Mouse (Mus musculus) C2C12 (cell line): Measurements from ENCODE around the gene Neurl1b. TPM values are rescaled to one million over a fixed set of nuclear protein-coding genes. Genes with fewer than 3 reads are reported as not detected.

Source experiments
- H3K27me3 ChIP-seq: one replicate; pipeline ENCODE4 v1.6.1; 2011; ENCODE audit not compliant: control insufficient read depth, insufficient read depth, insufficient read length
- H3K36me3 ChIP-seq: one replicate; pipeline ENCODE4 v1.6.1; 2011; ENCODE audit not compliant: control insufficient read depth, insufficient read depth
- H3K4me3 ChIP-seq: one replicate; pipeline ENCODE4 v1.5.1; 2011; ENCODE audit warnings: mild to moderate bottlenecking, control low read depth; ENCODE audit not compliant: poor library complexity, insufficient read depth, severe bottlenecking
- H3K79me2 ChIP-seq: one replicate; pipeline ENCODE4 v1.6.1; 2011; ENCODE audit not compliant: control insufficient read depth, insufficient read depth
- H3K79me3 ChIP-seq: one replicate; pipeline ENCODE4 v1.6.1; 2011; ENCODE audit warnings: low read depth, control low read depth
- H3ac ChIP-seq: one replicate; pipeline ENCODE3; 2011; ENCODE audit warnings: low read depth; ENCODE audit not compliant: control insufficient read depth, insufficient read length
- CEBPB ChIP-seq: IDR thresholded peaks from one replicate; pipeline ENCODE4 v1.6.1; 2011; ENCODE audit warnings: low read depth, mild to moderate bottlenecking, control low read depth, moderate library complexity
- CTCF ChIP-seq: IDR thresholded peaks from one replicate; pipeline ENCODE4 v1.5.1; 2011; ENCODE audit not compliant: control insufficient read depth, insufficient read depth, insufficient read length
- FOSL1 ChIP-seq: IDR thresholded peaks from one replicate; pipeline ENCODE4 v1.8.0; 2011; ENCODE audit warnings: mild to moderate bottlenecking, low read length; ENCODE audit not compliant: poor library complexity, insufficient read depth, severe bottlenecking
- MAX ChIP-seq: IDR thresholded peaks from one replicate; pipeline ENCODE4 v1.6.1; 2011; ENCODE audit warnings: mild to moderate bottlenecking, control low read depth
- MYOD1 ChIP-seq: IDR thresholded peaks from one replicate; pipeline ENCODE4 v1.6.1; 2011; ENCODE audit warnings: low read depth; ENCODE audit not compliant: control insufficient read depth, insufficient read length
- MYOG ChIP-seq: IDR thresholded peaks from one replicate; pipeline ENCODE4 v1.6.1; 2011; ENCODE audit not compliant: control insufficient read depth, insufficient read length; ENCODE audit errors: extremely low read depth
- USF1 ChIP-seq: IDR thresholded peaks from one replicate; pipeline ENCODE4 v1.6.1; 2011; ENCODE audit warnings: low read depth, mild to moderate bottlenecking, control low read depth, moderate library complexity
- polyA plus RNA-seq: library from polyadenylated mRNA; unstranded; fragments of >200 nt; fragmentation: generic; extraction: Trizol; gene quantifications from one replicate; pipeline ENCODE4 v1.2.1, GENCODE M21; 2012; ENCODE audit warnings: missing spikeins

Neurl1b gene
- polyA plus RNA-seq, 1 experiment: 0.22 TPM

DNA sequence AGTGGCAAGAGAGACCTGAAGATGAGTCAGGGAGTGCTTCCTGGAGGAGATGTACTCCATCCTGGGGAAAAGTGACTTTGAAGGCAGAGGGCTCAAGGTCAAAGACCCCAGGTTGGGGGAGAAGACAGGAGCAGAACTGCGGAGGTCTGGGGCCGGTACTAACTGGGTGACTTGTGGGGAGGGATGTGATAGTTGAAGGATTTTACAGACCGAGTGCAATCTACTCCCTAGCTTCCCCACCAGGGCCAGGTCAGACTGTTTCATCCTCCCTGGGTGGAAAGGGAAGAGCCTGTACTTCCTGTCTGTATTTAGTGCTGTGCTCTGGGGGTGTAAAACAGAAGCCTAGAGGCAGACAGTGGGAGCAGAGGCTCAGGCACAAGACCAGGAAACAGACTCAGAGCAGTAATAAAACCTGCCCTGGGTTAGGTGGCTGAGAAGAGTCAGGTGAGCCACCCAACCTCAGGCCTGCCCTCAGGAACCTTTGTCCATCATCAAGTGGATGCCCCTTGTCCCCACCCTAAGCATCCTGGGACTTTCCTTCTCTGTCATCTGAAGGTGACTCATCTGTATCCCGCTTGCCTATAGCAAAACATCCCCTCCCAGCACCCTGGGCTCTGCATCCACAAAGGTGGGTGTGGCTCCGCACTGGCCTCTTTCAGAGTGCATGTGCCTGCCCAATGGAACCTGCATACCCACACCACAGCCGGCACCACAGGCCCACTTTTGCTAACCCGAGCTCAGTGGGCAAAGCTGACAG is 6.0 kb downstream of the Neurl1b start:
- Histone ChIP-seq H3K79me2 (no peaks in the 10 kb centered on the region), H3K4me3 (no peak overlapping the region), H3K36me3 (no peaks in the 10 kb centered on the region), H3ac (no peak overlapping the region), H3K79me3 (no peaks in the 10 kb centered on the region), H3K27me3 (peaks cover 54% of the 10 kb centered on the region)
- TF ChIP-seq FOSL1 (no peak), CEBPB (no peak), MYOD1 (no peak), MYOG (no peak), MAX (no peak), CTCF (no peak), USF1 (no peak)

GRCm38 (mm10) chr17:26421561-26421960 is 6.9 kb downstream of the Neurl1b start:
- no peaks in the 10 kb centered on the region for H3K36me3 ChIP-seq
- H3K79me3 ChIP-seq: no peaks in the 10 kb centered on the region
- no peaks in the 10 kb centered on the region for H3K79me2 ChIP-seq
- no peak overlapping the region for H3ac ChIP-seq
- no peak overlapping the region for H3K4me3 ChIP-seq
- TF ChIP-seq FOSL1: no peak
- no peak for TF ChIP-seq MAX
- TF ChIP-seq MYOD1: no peak
- no peak for TF ChIP-seq MYOG
- TF ChIP-seq CEBPB: no peak
- no peak for TF ChIP-seq USF1
- no peak for TF ChIP-seq CTCF
- peaks cover 54% of the 10 kb centered on the region for H3K27me3 ChIP-seq

GRCm38 (mm10) chr17:26422390-26422789 is 7.8 kb downstream of the Neurl1b start:
- no peak overlapping the region for H3ac ChIP-seq
- peaks cover 54% of the 10 kb centered on the region for H3K27me3 ChIP-seq
- H3K4me3 ChIP-seq: no peak overlapping the region
- no peaks in the 10 kb centered on the region for H3K79me2 ChIP-seq
- TF ChIP-seq MAX (peak; percentile 59), MYOG (no peak)
- no peaks in the 10 kb centered on the region for H3K36me3 ChIP-seq
- H3K79me3 ChIP-seq: no peaks in the 10 kb centered on the region

DNA sequence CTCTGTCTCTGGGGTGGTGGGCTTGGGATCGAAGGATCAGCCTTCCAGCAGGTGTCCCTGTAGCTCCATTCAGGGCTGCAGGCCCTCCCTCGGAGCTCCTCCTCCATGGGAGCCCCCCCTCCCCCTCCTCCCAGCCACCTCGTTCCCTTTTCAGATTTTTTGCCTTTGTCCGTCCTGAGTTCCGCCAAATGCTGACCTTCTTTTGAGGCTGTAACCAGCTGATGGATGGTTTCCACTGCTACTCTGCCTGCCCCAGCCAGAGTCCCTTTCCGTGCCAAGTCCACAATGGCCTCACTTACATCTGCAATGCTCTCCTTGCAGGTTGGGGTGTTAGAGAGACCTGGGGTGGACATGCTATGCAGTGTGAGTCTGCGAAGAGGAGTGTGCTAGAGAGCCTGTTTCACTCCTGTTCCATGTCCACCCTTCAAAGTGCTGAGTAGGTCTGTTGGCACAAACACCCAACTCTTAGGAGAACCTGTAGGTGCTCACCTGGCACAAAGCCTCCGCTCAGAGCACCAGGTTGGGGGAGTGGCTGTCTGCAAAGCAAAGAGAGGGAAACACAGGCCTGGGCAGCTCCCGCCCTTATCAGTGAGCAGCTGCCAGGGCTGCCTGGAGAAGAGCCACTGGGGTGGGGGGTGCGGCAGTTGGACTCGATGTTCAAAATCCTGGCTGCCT is 9.5 kb downstream of the Neurl1b start:
- H3ac ChIP-seq: no peak overlapping the region
- no peaks in the 10 kb centered on the region for H3K36me3 ChIP-seq
- TF ChIP-seq FOSL1 (no peak), MAX (no peak), MYOG (no peak), CEBPB (no peak), USF1 (no peak), CTCF (no peak), MYOD1 (no peak)
- no peaks in the 10 kb centered on the region for H3K79me3 ChIP-seq
- peaks cover 52% of the 10 kb centered on the region for H3K27me3 ChIP-seq
- H3K4me3 ChIP-seq: no peak overlapping the region
- H3K79me2 ChIP-seq: no peaks in the 10 kb centered on the region

DNA sequence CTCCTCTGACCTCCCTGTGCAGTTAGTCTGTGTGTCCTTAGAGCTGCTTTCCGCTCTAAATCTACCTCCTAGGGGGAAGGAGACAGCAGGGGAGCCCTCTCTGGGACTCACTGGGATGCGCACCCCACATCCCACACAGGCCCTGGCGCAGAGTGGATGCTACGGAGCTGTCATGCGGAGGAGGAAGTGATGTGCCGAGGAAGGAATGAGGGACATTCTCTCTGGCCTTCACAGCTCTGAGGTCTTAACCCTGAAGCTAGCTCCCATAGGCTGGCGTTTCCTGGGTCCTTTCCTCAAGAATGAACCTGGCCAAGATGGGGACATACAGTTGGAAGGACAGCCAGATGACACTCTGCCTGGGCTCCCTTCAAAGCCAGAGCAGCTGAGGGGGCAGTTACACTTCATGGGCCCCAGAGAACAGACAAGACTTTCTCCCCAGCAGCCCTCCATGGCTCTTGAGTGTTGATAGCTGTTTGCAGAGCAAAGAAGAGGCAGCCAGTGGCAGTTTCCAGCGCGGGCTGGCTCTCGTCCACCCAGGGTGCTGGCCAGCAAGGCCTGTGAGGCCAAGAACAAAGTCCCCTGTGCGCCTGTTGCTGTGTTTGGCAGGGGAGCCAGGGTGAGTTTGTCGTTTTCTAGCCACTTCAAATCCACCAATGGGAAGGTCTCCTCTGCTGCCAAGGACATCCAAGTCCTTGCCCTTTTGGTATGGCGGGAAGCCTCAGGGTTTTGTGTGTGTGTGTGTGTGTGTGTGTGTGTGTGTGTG is 10.5 kb downstream of the Neurl1b start:
- Histone ChIP-seq H3ac (no peak overlapping the region), H3K27me3 (peaks cover 55% of the 10 kb centered on the region), H3K4me3 (no peak overlapping the region), H3K36me3 (no peaks in the 10 kb centered on the region), H3K79me2 (no peaks in the 10 kb centered on the region), H3K79me3 (no peaks in the 10 kb centered on the region)
- TF ChIP-seq USF1 (no peak), CTCF (no peak), MAX (no peak), MYOD1 (no peak)
